Mouse (Mus musculus): ENCODE measurements at regions not wholly inside any gene's neighbourhood (a gene's known extent, or its start where the extent isn't known, plus 50 kb on each side); places are given as distances from the start of the nearest gene placed in this dataset.
A peak's percentile ranks its signal among the peaks of the same experiment; 100 is the strongest.

GRCm38 (mm10) chr3:49566769-49567729, 190.1 kb downstream of the Pcdh18 start:
- Histone ChIP-seq H3K4me3 (ENCODE audit: low read depth, low read length) (no peak overlapping the region), H3K27me3 (ENCODE audit: control insufficient read depth, insufficient read depth, low read length) (no peaks in the 10 kb centered on the region), H3K9me3 (ENCODE audit: control insufficient read depth, low read length) (no peaks in the 10 kb centered on the region), H3K4me2 (no peak overlapping the region), H3K9ac (ENCODE audit: low read length) (no peak overlapping the region), H3K27ac (ENCODE audit: low read depth, low read length) (no peak overlapping the region), H3K36me3 (ENCODE audit: control insufficient read depth, insufficient read depth, low read length) (no peaks in the 10 kb centered on the region), H3K4me1 (ENCODE audit: control insufficient read depth, insufficient read depth, low read length) (no peaks in the 10 kb centered on the region)
- DNase-seq (ENCODE audit: low spot score, missing footprints) (no peak), ATAC-seq (ENCODE audit: low FRiP score) (no peak)
- WGBS, result 89% methylated on average over 8 of the region's 8 CpGs

DNA sequence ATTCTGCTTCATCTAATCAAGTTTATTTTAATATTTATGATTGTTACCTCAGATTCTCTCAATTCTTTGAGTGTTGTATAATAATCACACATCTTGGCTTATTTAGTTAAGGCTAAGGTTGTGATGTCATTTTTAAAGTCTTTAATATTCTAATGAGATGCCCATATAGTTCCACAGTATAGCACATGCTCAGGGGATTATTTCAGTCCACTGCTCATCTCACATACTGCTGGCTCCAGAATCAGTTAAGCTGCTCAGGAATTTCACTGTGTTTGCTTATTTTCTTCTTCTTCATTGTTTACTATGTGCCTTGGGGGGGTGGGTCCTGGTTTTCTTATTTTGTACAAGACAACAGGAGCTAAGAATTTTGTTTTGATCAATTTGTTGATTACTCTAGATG, 229.5 kb downstream of the Pcdh18 start:
- H3K27ac ChIP-seq (ENCODE audit: low read depth, low read length), result no peak overlapping the region
- no peak overlapping the region for H3K4me2 ChIP-seq
- H3K27me3 ChIP-seq (ENCODE audit: control insufficient read depth, insufficient read depth, low read length), result no peaks in the 10 kb centered on the region
- H3K9ac ChIP-seq (ENCODE audit: low read length), result no peak overlapping the region
- no peaks in the 10 kb centered on the region for H3K9me3 ChIP-seq (ENCODE audit: control insufficient read depth, low read length)
- DNase-seq (ENCODE audit: low spot score, missing footprints) (no peak), ATAC-seq (ENCODE audit: low FRiP score) (peak; percentile 52; the same call in 1 of the 2 replicates)
- no peaks in the 10 kb centered on the region for H3K4me1 ChIP-seq (ENCODE audit: control insufficient read depth, insufficient read depth, low read length)
- H3K36me3 ChIP-seq (ENCODE audit: control insufficient read depth, insufficient read depth, low read length), result no peaks in the 10 kb centered on the region
- no peak overlapping the region for H3K4me3 ChIP-seq (ENCODE audit: low read depth, low read length)

DNA sequence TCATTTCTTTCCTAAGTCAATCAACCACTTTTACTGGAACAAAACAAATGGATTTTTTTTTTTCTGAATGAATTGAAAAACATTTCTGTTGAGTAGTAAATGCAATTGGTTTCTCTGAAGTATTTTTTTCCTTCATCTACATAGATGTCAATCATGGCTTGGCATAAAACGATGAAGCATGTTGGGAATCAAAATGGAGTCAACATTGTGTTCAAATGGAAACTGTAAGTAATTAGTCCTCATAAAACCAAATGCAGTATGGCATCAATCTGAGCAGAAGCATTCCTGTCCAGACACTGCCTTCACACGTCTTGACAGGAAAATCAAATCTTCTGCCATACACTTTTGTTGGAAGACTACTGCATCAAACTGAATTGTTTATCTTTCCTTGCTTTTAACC, 237.0 kb downstream of the Pcdh18 start:
- ATAC-seq (ENCODE audit: low FRiP score), result no peak

GRCm38 (mm10) chr3:49504581-49504980, 252.5 kb downstream of the Pcdh18 start:
- H3K9ac ChIP-seq (ENCODE audit: low read length), result no peak overlapping the region
- no peaks in the 10 kb centered on the region for H3K36me3 ChIP-seq (ENCODE audit: control insufficient read depth, insufficient read depth, low read length)
- H3K27ac ChIP-seq (ENCODE audit: low read depth, low read length), result no peak overlapping the region
- WGBS, result 78% methylated on average over 6 of the region's 6 CpGs
- no peak for DNase-seq (ENCODE audit: low spot score, missing footprints)
- no peak overlapping the region for H3K4me2 ChIP-seq
- no peaks in the 10 kb centered on the region for H3K27me3 ChIP-seq (ENCODE audit: control insufficient read depth, insufficient read depth, low read length)
- H3K4me1 ChIP-seq (ENCODE audit: control insufficient read depth, insufficient read depth, low read length), result no peaks in the 10 kb centered on the region
- no peaks in the 10 kb centered on the region for H3K9me3 ChIP-seq (ENCODE audit: control insufficient read depth, low read length)
- ATAC-seq (ENCODE audit: low FRiP score), result no peak
- no peak overlapping the region for H3K4me3 ChIP-seq (ENCODE audit: low read depth, low read length)

More for the DNA sequence above, 237.0 kb downstream of the Pcdh18 start:
- WGBS, result 80% methylated on average over 2 of the region's 2 CpGs
- Histone ChIP-seq H3K9ac (ENCODE audit: low read length) (no peak overlapping the region), H3K4me3 (ENCODE audit: low read depth, low read length) (no peak overlapping the region), H3K36me3 (ENCODE audit: control insufficient read depth, insufficient read depth, low read length) (no peaks in the 10 kb centered on the region), H3K27me3 (ENCODE audit: control insufficient read depth, insufficient read depth, low read length) (no peaks in the 10 kb centered on the region), H3K27ac (ENCODE audit: low read depth, low read length) (no peak overlapping the region), H3K4me1 (ENCODE audit: control insufficient read depth, insufficient read depth, low read length) (no peaks in the 10 kb centered on the region), H3K9me3 (ENCODE audit: control insufficient read depth, low read length) (no peaks in the 10 kb centered on the region), H3K4me2 (no peak overlapping the region)
- no peak for DNase-seq (ENCODE audit: low spot score, missing footprints)

GRCm38 (mm10) chr3:49502351-49502750, 254.8 kb downstream of the Pcdh18 start:
- Histone ChIP-seq H3K4me3 (ENCODE audit: low read depth, low read length) (no peak overlapping the region), H3K27me3 (ENCODE audit: control insufficient read depth, insufficient read depth, low read length) (no peaks in the 10 kb centered on the region), H3K9me3 (ENCODE audit: control insufficient read depth, low read length) (no peaks in the 10 kb centered on the region), H3K9ac (ENCODE audit: low read length) (no peak overlapping the region), H3K4me2 (no peak overlapping the region), H3K36me3 (ENCODE audit: control insufficient read depth, insufficient read depth, low read length) (no peaks in the 10 kb centered on the region), H3K27ac (ENCODE audit: low read depth, low read length) (no peak overlapping the region), H3K4me1 (ENCODE audit: control insufficient read depth, insufficient read depth, low read length) (no peaks in the 10 kb centered on the region)
- DNase-seq (ENCODE audit: low spot score, missing footprints), result no peak
- 86% methylated on average over 4 of the region's 4 CpGs for WGBS
- ATAC-seq (ENCODE audit: low FRiP score), result no peak

- Histone ChIP-seq H3K9ac (ENCODE audit: low read length) (no peak overlapping the region), H3K9me3 (ENCODE audit: control insufficient read depth, low read length) (no peaks in the 10 kb centered on the region), H3K27ac (ENCODE audit: low read depth, low read length) (no peak overlapping the region), H3K27me3 (ENCODE audit: control insufficient read depth, insufficient read depth, low read length) (no peaks in the 10 kb centered on the region), H3K4me3 (ENCODE audit: low read depth, low read length) (no peak overlapping the region), H3K36me3 (ENCODE audit: control insufficient read depth, insufficient read depth, low read length) (no peaks in the 10 kb centered on the region), H3K4me1 (ENCODE audit: control insufficient read depth, insufficient read depth, low read length) (no peaks in the 10 kb centered on the region), H3K4me2 (no peak overlapping the region)
- ATAC-seq (ENCODE audit: low FRiP score) (no peak), DNase-seq (ENCODE audit: low spot score, missing footprints) (no peak)
- WGBS, result 79% methylated on average over 8 of the region's 8 CpGs
Observed at GRCm38 (mm10) chr3:49485105-49485504, 272.0 kb downstream of the Pcdh18 start.

Data from midbrain, embryonic 11.5 days (tissue).